Mouse (Mus musculus): ENCODE results near the gene Helz. TPM values are rescaled to one million over a fixed set of nuclear protein-coding genes. Genes with fewer than 3 reads are reported as not detected.

Helz gene
- polyA plus RNA-seq, 1 experiment from 2014 or later = 16.0 TPM

- H3K9ac ChIP-seq = no peak overlapping the region
- no peak overlapping the region for H3K27ac ChIP-seq
- H3K9me3 ChIP-seq = no peaks in the 10 kb centered on the region
- H3K36me3 ChIP-seq = peaks cover 17% of the 10 kb centered on the region; the same call in 1 of the 2 replicates
- no peaks in the 10 kb centered on the region for H3K27me3 ChIP-seq (replicated peaks)
- 83% methylated on average over 5 of the region's 5 CpGs for WGBS
- no peak overlapping the region for H3K4me3 ChIP-seq (replicated peaks)
- no peaks in the 10 kb centered on the region; the same call in 1 of the 2 replicates for H3K4me1 ChIP-seq (replicated peaks)
- H3K4me2 ChIP-seq (replicated peaks) = no peak overlapping the region
- peak; percentile 64 for ATAC-seq
Observed at GRCm38 (mm10) chr11:107633563-107634146, 85.9 kb downstream of the Helz start.

GRCm38 (mm10) chr11:107638137-107638536 lies 90.4 kb downstream of the Helz start:
- 84% methylated on average over 5 of the region's 5 CpGs for WGBS
- ATAC-seq = no peak
- Histone ChIP-seq H3K9ac (no peak overlapping the region), H3K36me3 (peaks cover 14% of the 10 kb centered on the region; the same call in 1 of the 2 replicates), H3K27ac (no peak overlapping the region), H3K4me3 (replicated peaks) (no peak overlapping the region), H3K4me1 (replicated peaks) (no peaks in the 10 kb centered on the region), H3K4me2 (replicated peaks) (no peak overlapping the region), H3K9me3 (no peaks in the 10 kb centered on the region), H3K27me3 (replicated peaks) (no peaks in the 10 kb centered on the region)

GRCm38 (mm10) chr11:107639657-107640056 lies 91.9 kb downstream of the Helz start:
- Histone ChIP-seq H3K4me3 (replicated peaks) (no peak overlapping the region), H3K4me2 (replicated peaks) (no peak overlapping the region), H3K4me1 (replicated peaks) (no peaks in the 10 kb centered on the region), H3K27ac (no peak overlapping the region), H3K36me3 (peaks cover 14% of the 10 kb centered on the region), H3K9ac (no peak overlapping the region), H3K9me3 (no peaks in the 10 kb centered on the region), H3K27me3 (replicated peaks) (no peaks in the 10 kb centered on the region)
- 90% methylated on average over 2 of the region's 2 CpGs for WGBS
- no peak for ATAC-seq

GRCm38 (mm10) chr11:107644461-107644860 lies 96.7 kb downstream of the Helz start:
- Histone ChIP-seq H3K36me3 (peaks cover 14% of the 10 kb centered on the region), H3K27ac (no peak overlapping the region), H3K4me2 (replicated peaks) (no peak overlapping the region), H3K9me3 (no peaks in the 10 kb centered on the region), H3K9ac (no peak overlapping the region), H3K27me3 (replicated peaks) (no peaks in the 10 kb centered on the region), H3K4me1 (replicated peaks) (no peaks in the 10 kb centered on the region), H3K4me3 (replicated peaks) (no peak overlapping the region)
- WGBS = 97% methylated on average over 4 of the region's 4 CpGs
- no peak for ATAC-seq

- WGBS = 83% methylated on average over 3 of the region's 3 CpGs
- no peak for ATAC-seq
- H3K27me3 ChIP-seq (replicated peaks) = no peaks in the 10 kb centered on the region
- no peak overlapping the region for H3K9ac ChIP-seq
- H3K4me3 ChIP-seq (replicated peaks) = no peak overlapping the region
- 0 out of 2 replicates have a peak, but pooled peaks cover 2% of the 10 kb centered on the region for H3K4me1 ChIP-seq (replicated peaks)
- no peak overlapping the region for H3K27ac ChIP-seq
- peaks cover 15% of the 10 kb centered on the region for H3K36me3 ChIP-seq
- H3K4me2 ChIP-seq (replicated peaks) = no peak overlapping the region
- no peaks in the 10 kb centered on the region for H3K9me3 ChIP-seq
Observed at GRCm38 (mm10) chr11:107647330-107647729, 99.6 kb downstream of the Helz start.

- no peaks in the 10 kb centered on the region for H3K27me3 ChIP-seq (replicated peaks)
- no peaks in the 10 kb centered on the region for H3K9me3 ChIP-seq
- ATAC-seq = no peak
- 80% methylated on average over 4 of the region's 4 CpGs for WGBS
- H3K27ac ChIP-seq = no peak overlapping the region
- 0 out of 2 replicates have a peak, but pooled peaks cover 2% of the 10 kb centered on the region for H3K4me1 ChIP-seq (replicated peaks)
- H3K36me3 ChIP-seq = peaks cover 12% of the 10 kb centered on the region
- no peak overlapping the region for H3K9ac ChIP-seq
- H3K4me3 ChIP-seq (replicated peaks) = no peak overlapping the region
- H3K4me2 ChIP-seq (replicated peaks) = no peak overlapping the region
Observed at GRCm38 (mm10) chr11:107648668-107649067, 100.9 kb downstream of the Helz start.

- H3K4me3 ChIP-seq (replicated peaks) = no peak overlapping the region
- no peak overlapping the region for H3K9ac ChIP-seq
- H3K9me3 ChIP-seq = no peaks in the 10 kb centered on the region
- H3K4me1 ChIP-seq (replicated peaks) = 0 out of 2 replicates have a peak, but pooled peaks cover 2% of the 10 kb centered on the region
- peaks cover 11% of the 10 kb centered on the region for H3K36me3 ChIP-seq
- ATAC-seq = no peak
- H3K27me3 ChIP-seq (replicated peaks) = no peaks in the 10 kb centered on the region
- no peak overlapping the region for H3K27ac ChIP-seq
- H3K4me2 ChIP-seq (replicated peaks) = no peak overlapping the region
- 91% methylated on average over 14 of the region's 14 CpGs for WGBS
Observed at GRCm38 (mm10) chr11:107649458-107649857, 101.7 kb downstream of the Helz start.

GRCm38 (mm10) chr11:107650422-107651051 lies 102.8 kb downstream of the Helz start:
- Histone ChIP-seq H3K4me2 (replicated peaks) (no peak overlapping the region), H3K4me1 (replicated peaks) (0 out of 2 replicates have a peak, but pooled peaks cover 2% of the 10 kb centered on the region), H3K9ac (no peak overlapping the region), H3K4me3 (replicated peaks) (no peak overlapping the region), H3K27ac (0 out of 2 replicates have a peak overlapping the region, but pooled peaks have one; percentile 6), H3K9me3 (no peaks in the 10 kb centered on the region), H3K27me3 (replicated peaks) (no peaks in the 10 kb centered on the region), H3K36me3 (peaks cover 11% of the 10 kb centered on the region)
- 54% methylated on average over 6 of the region's 6 CpGs for WGBS
- no peak for ATAC-seq

GRCm38 (mm10) chr11:107651391-107651790 lies 103.7 kb downstream of the Helz start:
- H3K4me2 ChIP-seq (replicated peaks) = no peak overlapping the region
- H3K27ac ChIP-seq = peak overlapping the region; percentile 44; the same call in 1 of the 2 replicates
- H3K9ac ChIP-seq = no peak overlapping the region
- H3K27me3 ChIP-seq (replicated peaks) = no peaks in the 10 kb centered on the region
- peaks cover 11% of the 10 kb centered on the region for H3K36me3 ChIP-seq
- no peak overlapping the region for H3K4me3 ChIP-seq (replicated peaks)
- WGBS = 64% methylated on average over 7 of the region's 7 CpGs
- ATAC-seq = no peak
- 0 out of 2 replicates have a peak, but pooled peaks cover 2% of the 10 kb centered on the region for H3K4me1 ChIP-seq (replicated peaks)
- no peaks in the 10 kb centered on the region for H3K9me3 ChIP-seq

GRCm38 (mm10) chr11:107652137-107652536 lies 104.4 kb downstream of the Helz start:
- Histone ChIP-seq H3K27me3 (replicated peaks) (no peaks in the 10 kb centered on the region), H3K27ac (peak overlapping the region; percentile 44; the same call in 1 of the 2 replicates), H3K9me3 (no peaks in the 10 kb centered on the region), H3K36me3 (peaks cover 9% of the 10 kb centered on the region), H3K4me1 (replicated peaks) (0 out of 2 replicates have a peak, but pooled peaks cover 2% of the 10 kb centered on the region), H3K4me2 (replicated peaks) (no peak overlapping the region), H3K9ac (no peak overlapping the region), H3K4me3 (replicated peaks) (no peak overlapping the region)
- no peak for ATAC-seq
- WGBS = 53% methylated on average over 8 of the region's 8 CpGs

GRCm38 (mm10) chr11:107655538-107655937 lies 107.8 kb downstream of the Helz start:
- H3K4me1 ChIP-seq (replicated peaks) = 0 out of 2 replicates have a peak, but pooled peaks cover 2% of the 10 kb centered on the region
- no peak overlapping the region for H3K4me2 ChIP-seq (replicated peaks)
- H3K36me3 ChIP-seq = no peaks in the 10 kb centered on the region
- H3K9me3 ChIP-seq = no peaks in the 10 kb centered on the region
- H3K4me3 ChIP-seq (replicated peaks) = no peak overlapping the region
- 87% methylated on average over 4 of the region's 4 CpGs for WGBS
- no peak overlapping the region for H3K27ac ChIP-seq
- no peak for ATAC-seq
- no peaks in the 10 kb centered on the region for H3K27me3 ChIP-seq (replicated peaks)
- no peak overlapping the region for H3K9ac ChIP-seq

- ATAC-seq = no peak
- no peaks in the 10 kb centered on the region; the same call in none of the 2 replicates for H3K36me3 ChIP-seq
- no peak overlapping the region for H3K4me2 ChIP-seq (replicated peaks)
- no peak overlapping the region for H3K4me3 ChIP-seq (replicated peaks)
- no peak overlapping the region for H3K27ac ChIP-seq
- no peak overlapping the region for H3K9ac ChIP-seq
- H3K27me3 ChIP-seq (replicated peaks) = no peaks in the 10 kb centered on the region
- no peaks in the 10 kb centered on the region for H3K9me3 ChIP-seq
- no peaks in the 10 kb centered on the region for H3K4me1 ChIP-seq (replicated peaks)
- WGBS = 86% methylated on average over 5 of the region's 5 CpGs
Observed at GRCm38 (mm10) chr11:107657117-107657516, 109.4 kb downstream of the Helz start.
